Mouse (Mus musculus): ENCODE measurements around the gene Fetub.

Gene Fetub

GRCm38 (mm10) chr16:22918034-22918433 is at the start of gene Fetub:
Gene Fetub (plus strand): TSS chr16:22918334.
- no peak for DNase-seq (ENCODE audit: low read depth, low spot score)

GRCm38 (mm10) chr16:22872397-22872796 is 45.7 kb upstream of the Fetub start:
- DNase-seq (ENCODE audit: low read depth, low spot score) = no peak

GRCm38 (mm10) chr16:22873369-22873768 is 44.8 kb upstream of the Fetub start:
- DNase-seq (ENCODE audit: low read depth, low spot score) = no peak

- no peak for DNase-seq (ENCODE audit: low read depth, low spot score)
Measured at GRCm38 (mm10) chr16:22876218-22877043, 41.7 kb upstream of the Fetub start.

- no peak for DNase-seq (ENCODE audit: low read depth, low spot score)
Measured at GRCm38 (mm10) chr16:22877660-22878390, 40.3 kb upstream of the Fetub start.

GRCm38 (mm10) chr16:22878716-22879115 is 39.4 kb upstream of the Fetub start:
- DNase-seq (ENCODE audit: low read depth, low spot score) = no peak

- DNase-seq (ENCODE audit: low read depth, low spot score) = no peak
Measured at GRCm38 (mm10) chr16:22879945-22880595, 38.1 kb upstream of the Fetub start.

GRCm38 (mm10) chr16:22880900-22881299 is 37.2 kb upstream of the Fetub start:
- DNase-seq (ENCODE audit: low read depth, low spot score) = no peak

GRCm38 (mm10) chr16:22881487-22881886 is 36.6 kb upstream of the Fetub start:
- DNase-seq (ENCODE audit: low read depth, low spot score) = no peak

- no peak for DNase-seq (ENCODE audit: low read depth, low spot score)
Measured at GRCm38 (mm10) chr16:22883441-22883840, 34.7 kb upstream of the Fetub start.

GRCm38 (mm10) chr16:22885356-22885755 is 32.8 kb upstream of the Fetub start:
- DNase-seq (ENCODE audit: low read depth, low spot score) = no peak

- DNase-seq (ENCODE audit: low read depth, low spot score) = no peak
Measured at GRCm38 (mm10) chr16:22886726-22887125, 31.4 kb upstream of the Fetub start.

- no peak for DNase-seq (ENCODE audit: low read depth, low spot score)
Measured at GRCm38 (mm10) chr16:22888835-22889234, 29.3 kb upstream of the Fetub start.

- DNase-seq (ENCODE audit: low read depth, low spot score) = no peak
Measured at GRCm38 (mm10) chr16:22889716-22890115, 28.4 kb upstream of the Fetub start.

GRCm38 (mm10) chr16:22890683-22891510 is 27.2 kb upstream of the Fetub start, which contains the start of gene Ahsg:
Gene Ahsg (plus strand): TSS chr16:22891277.
- DNase-seq (ENCODE audit: low read depth, low spot score) = no peak

GRCm38 (mm10) chr16:22891733-22892154 is 26.4 kb upstream of the Fetub start:
- no peak for DNase-seq (ENCODE audit: low read depth, low spot score)

GRCm38 (mm10) chr16:22894095-22894494 is 24.0 kb upstream of the Fetub start:
- no peak for DNase-seq (ENCODE audit: low read depth, low spot score)

GRCm38 (mm10) chr16:22896618-22897017 is 21.5 kb upstream of the Fetub start:
- DNase-seq (ENCODE audit: low read depth, low spot score) = no peak

- no peak for DNase-seq (ENCODE audit: low read depth, low spot score)
Measured at GRCm38 (mm10) chr16:22899346-22899745, 18.8 kb upstream of the Fetub start.

- no peak for DNase-seq (ENCODE audit: low read depth, low spot score)
Measured at GRCm38 (mm10) chr16:22899866-22900570, 18.1 kb upstream of the Fetub start.

- no peak for DNase-seq (ENCODE audit: low read depth, low spot score)
Measured at GRCm38 (mm10) chr16:22901326-22901725, 16.8 kb upstream of the Fetub start.

All from telencephalon, adult 2 months (tissue).